Mouse (Mus musculus) E14TG2a.4 (cell line): Measurements from ENCODE around the gene C1qtnf1.

Experiments
- CTCF ChIP-seq: conservative IDR thresholded peaks from 2 replicates; pipeline ENCODE4 v1.5.1; 2014; ENCODE audit warnings: low read length
- NANOG ChIP-seq: IDR thresholded peaks from 2 replicates; pipeline ENCODE4 v1.6.1; 2014; ENCODE audit warnings: borderline replicate concordance, low read length, mixed read lengths

DNA sequence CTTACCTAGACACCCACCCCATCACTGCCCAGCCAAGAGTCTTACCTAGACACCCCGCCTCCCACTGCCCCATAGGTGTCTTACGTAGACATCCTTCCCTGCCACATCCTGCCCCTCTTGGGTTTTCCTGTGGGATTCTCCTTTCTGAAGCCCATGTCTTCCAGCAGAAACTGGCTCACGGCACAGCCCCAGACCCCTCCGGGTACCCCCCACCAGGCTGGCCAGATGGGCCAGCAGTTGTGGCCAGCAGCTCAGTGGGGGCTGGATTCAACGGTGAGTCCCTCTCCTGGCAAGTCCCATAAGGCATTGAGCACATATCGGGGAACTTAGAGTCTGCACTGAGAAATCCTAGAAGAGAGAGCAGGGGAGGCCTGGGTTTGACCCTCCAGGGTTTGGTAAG is 58.3 kb downstream of the C1qtnf1 start:
- TF ChIP-seq CTCF (no peak), NANOG (no peak)
